Mouse (Mus musculus) liver, postnatal 0 days (tissue): ENCODE results near the gene Slx1b. TPM values are rescaled to one million over a fixed set of nuclear protein-coding genes. Genes with fewer than 3 reads are reported as not detected.
A peak's percentile ranks its signal among the peaks of the same experiment; 100 is the strongest.

Experiments used
- ATAC-seq: fragments of 200-750 bp; cut with Nextera tagmentation; 2 replicates; pipeline ENCODE4 v1.8.0; 2017; ENCODE audit warnings: mild to moderate bottlenecking, moderate library complexity
- DNase-seq: peaks from one replicate; pipeline ENCODE4 v3.0.0-alpha.2; 2016
- H3K27ac ChIP-seq: fragments of 300-500 bp; sonication (generic); 2 replicates; pipeline ENCODE4 v1.5.1; 2014; ENCODE audit warnings: antibody characterized with exemption, moderate library complexity, mild to moderate bottlenecking, low read depth
- H3K27me3 ChIP-seq: fragments of 300-500 bp; sonication (generic); 2 replicates; pipeline ENCODE4 v1.6.1; 2014; ENCODE audit warnings: low read length, control low read depth, mixed read lengths; ENCODE audit not compliant: insufficient read depth
- H3K36me3 ChIP-seq: fragments of 300-500 bp; sonication (generic); replicated peaks from 2 replicates; pipeline ENCODE4 v1.6.1; 2014; ENCODE audit warnings: mild to moderate bottlenecking, control low read depth, low read length, moderate library complexity, mixed read lengths; ENCODE audit not compliant: insufficient read depth
- H3K4me1 ChIP-seq: fragments of 300-500 bp; sonication (generic); 2 replicates; pipeline ENCODE4 v1.6.1; 2014; ENCODE audit warnings: antibody characterized with exemption, mild to moderate bottlenecking, control low read depth; ENCODE audit not compliant: insufficient read depth
- H3K4me2 ChIP-seq: fragments of 300-500 bp; sonication (generic); 2 replicates; pipeline ENCODE4 v1.6.1; 2014; ENCODE audit warnings: low read depth, mild to moderate bottlenecking, low read length, moderate library complexity, mixed read lengths
- H3K4me3 ChIP-seq: fragments of 300-500 bp; sonication (generic); 2 replicates; pipeline ENCODE4 v1.5.1; 2014; ENCODE audit warnings: low read depth, low read length
- H3K9ac ChIP-seq: fragments of 300-500 bp; sonication (generic); replicated peaks from 2 replicates; pipeline ENCODE4 v1.6.1; 2014; ENCODE audit warnings: mild to moderate bottlenecking, moderate library complexity
- H3K9me3 ChIP-seq: fragments of 300-500 bp; sonication (generic); 2 replicates; pipeline ENCODE4 v1.6.1; 2016; ENCODE audit warnings: mild to moderate bottlenecking, control low read depth, low read length, mixed read lengths
- CTCF ChIP-seq: sonication (generic); IDR thresholded peaks from 2 replicates; pipeline ENCODE4 v1.5.1; 2016; ENCODE audit warnings: antibody characterized with exemption, low read depth
- EP300 ChIP-seq: IDR thresholded peaks from 2 replicates; pipeline ENCODE4 v1.6.1; 2016; ENCODE audit warnings: antibody characterized with exemption, low read depth, mild to moderate bottlenecking
- WGBS: fragments of 180-500 bp; shearing (Covaris S2); extraction: QIAGEN DNeasy Blood & Tissue Kit; methylation state at CpG from one replicate; pipeline ENCODE4 v1.1.7; 2014; ENCODE audit not compliant: insufficient replicate concordance; 5-methylcytosine and 5-hydroxymethylcytosine counted together
- polyA plus RNA-seq: library from polyadenylated mRNA; unstranded; fragments of >200 nt; fragmentation: Nextera tagmentation; extraction: Ambion mirVana; gene quantifications from 2 replicates; pipeline ENCODE4 v1.2.1, GENCODE M21; 2015

Gene Slx1b
- polyA plus RNA-seq, 1 experiment from 2014 or later: 3.7 TPM

DNA sequence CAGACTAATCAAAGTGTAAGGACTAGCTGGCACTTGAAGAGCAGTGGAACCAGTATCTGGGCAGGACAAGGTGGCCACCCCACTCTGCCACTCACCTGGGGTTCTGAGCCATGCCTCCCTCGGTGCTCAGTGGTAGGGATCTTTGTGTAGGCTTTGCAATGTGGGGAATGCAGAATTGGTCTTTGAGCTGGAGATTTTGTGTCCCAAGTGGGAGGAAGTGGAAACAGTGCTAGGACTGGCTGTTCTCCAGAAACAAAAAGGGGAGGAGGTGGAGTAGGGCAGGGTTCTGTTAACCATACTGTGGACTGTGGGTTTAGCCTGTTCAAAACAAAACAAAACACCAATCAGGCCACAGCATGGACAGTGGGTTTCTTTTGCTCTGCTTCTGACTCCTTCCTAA is 19.4 kb downstream of the Slx1b start, which contains the start of gene Sult1a1:
Gene Sult1a1, minus strand, starts transcription at position 226 of the 400 bp plus-strand sequence.
- Histone ChIP-seq H3K9ac (peak within 1 kb of the TSS; percentile 54), H3K9me3 (no peaks in the 10 kb centered on the region), H3K4me2 (peak within 1 kb of the TSS; percentile 56), H3K27me3 (no peaks in the 10 kb centered on the region), H3K27ac (peak within 1 kb of the TSS; percentile 91), H3K36me3 (peaks cover 23% of the 10 kb centered on the region), H3K4me3 (peak within 1 kb of the TSS; percentile 37), H3K4me1 (peaks cover 23% of the 10 kb centered on the region)
- ATAC-seq (peak; percentile 87), DNase-seq (peak; percentile 63)
- TF ChIP-seq EP300 (peak; percentile 82), CTCF (no peak)
- WGBS: 27% methylated on average over 1 of the region's 1 CpGs

DNA sequence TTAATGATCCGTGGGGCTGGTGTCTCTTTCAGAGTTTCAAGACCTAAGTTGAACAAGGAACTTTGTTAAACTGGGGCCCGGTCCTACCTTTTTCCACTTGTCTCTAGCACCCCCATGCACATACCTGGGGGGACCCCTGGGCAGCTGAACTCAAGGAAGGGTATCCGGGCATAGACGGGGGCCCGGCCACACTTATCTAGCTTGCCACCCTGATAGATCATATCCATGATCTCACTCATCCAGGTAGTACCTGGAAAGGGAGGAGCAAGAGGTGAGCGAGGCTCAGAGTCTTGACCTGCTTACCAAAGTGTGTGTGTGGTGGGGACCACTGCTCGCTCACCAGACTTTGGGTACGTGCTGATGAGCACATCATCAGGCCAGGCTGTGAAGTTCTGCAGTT is 20.5 kb downstream of the Slx1b start:
- 82% methylated on average over 8 of the region's 8 CpGs for WGBS
- DNase-seq: peak; percentile 15
- peaks cover 24% of the 10 kb centered on the region for H3K4me1 ChIP-seq
- H3K27ac ChIP-seq: peak overlapping the region; percentile 91
- peak overlapping the region; percentile 37 for H3K4me3 ChIP-seq
- peaks cover 28% of the 10 kb centered on the region for H3K36me3 ChIP-seq
- H3K27me3 ChIP-seq: no peaks in the 10 kb centered on the region
- H3K4me2 ChIP-seq: peak overlapping the region; percentile 56
- no peak for TF ChIP-seq CTCF
- TF ChIP-seq EP300: no peak
- H3K9me3 ChIP-seq: no peaks in the 10 kb centered on the region
- ATAC-seq: no peak
- H3K9ac ChIP-seq: peak overlapping the region; percentile 54

DNA sequence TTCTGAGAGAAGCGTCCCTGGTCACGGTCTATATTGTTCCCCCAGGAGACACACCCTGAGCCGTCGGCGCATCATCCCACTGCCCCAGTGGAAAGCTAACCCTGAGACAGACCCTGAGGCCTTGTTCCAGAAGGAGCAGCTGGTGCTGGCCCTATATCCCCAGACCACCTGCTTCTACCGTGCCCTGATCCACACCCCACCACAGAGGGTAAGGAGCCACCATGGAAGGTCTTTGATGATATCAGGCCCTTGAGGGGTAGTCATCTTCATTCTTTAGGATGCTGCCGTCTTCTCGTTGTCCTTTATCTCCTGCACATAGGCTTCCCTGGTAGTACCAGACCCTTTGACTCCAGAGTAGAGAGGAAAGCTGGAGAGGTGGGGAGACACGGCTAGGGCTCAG is 23.5 kb downstream of the Slx1b start:
- Histone ChIP-seq H3K27me3 (no peaks in the 10 kb centered on the region), H3K4me3 (no peak overlapping the region), H3K4me1 (peaks cover 31% of the 10 kb centered on the region), H3K4me2 (no peak overlapping the region), H3K36me3 (peaks cover 32% of the 10 kb centered on the region), H3K27ac (no peak overlapping the region), H3K9me3 (no peaks in the 10 kb centered on the region), H3K9ac (no peak overlapping the region)
- WGBS: 86% methylated on average over 9 of the region's 9 CpGs
- TF ChIP-seq EP300 (no peak), CTCF (no peak)
- DNase-seq (no peak), ATAC-seq (no peak)

DNA sequence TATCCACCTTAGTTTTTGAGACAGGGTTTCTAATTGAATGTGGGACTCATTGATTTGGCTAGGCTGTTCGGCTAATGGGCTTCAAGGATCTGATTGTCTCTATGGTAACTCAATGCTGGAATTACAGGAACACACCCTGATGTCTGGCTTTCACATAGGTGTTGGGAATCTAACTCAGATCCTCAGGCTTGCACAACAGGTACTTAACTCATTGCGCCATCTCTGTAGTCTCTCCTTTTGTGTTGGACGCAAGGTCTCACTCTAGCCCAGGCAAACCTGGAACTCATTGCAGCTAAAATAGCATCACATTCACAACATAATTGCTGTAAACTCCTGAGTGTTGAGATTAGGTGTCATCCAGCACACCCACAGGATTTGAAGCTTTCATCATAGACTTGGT is 25.4 kb downstream of the Slx1b start:
- no peak for DNase-seq
- 71% methylated on average over 3 of the region's 3 CpGs for whole genome bisulfite sequencing
- Histone ChIP-seq H3K9me3 (no peaks in the 10 kb centered on the region), H3K36me3 (peaks cover 36% of the 10 kb centered on the region), H3K9ac (no peak overlapping the region), H3K4me2 (no peak overlapping the region), H3K4me3 (no peak overlapping the region), H3K4me1 (peaks cover 21% of the 10 kb centered on the region), H3K27me3 (no peaks in the 10 kb centered on the region), H3K27ac (peak overlapping the region; percentile 36; the same call in 1 of the 2 replicates)
- ATAC-seq: peak; percentile 32; the same call in 1 of the 2 replicates
- TF ChIP-seq EP300 (no peak), CTCF (no peak)

DNA sequence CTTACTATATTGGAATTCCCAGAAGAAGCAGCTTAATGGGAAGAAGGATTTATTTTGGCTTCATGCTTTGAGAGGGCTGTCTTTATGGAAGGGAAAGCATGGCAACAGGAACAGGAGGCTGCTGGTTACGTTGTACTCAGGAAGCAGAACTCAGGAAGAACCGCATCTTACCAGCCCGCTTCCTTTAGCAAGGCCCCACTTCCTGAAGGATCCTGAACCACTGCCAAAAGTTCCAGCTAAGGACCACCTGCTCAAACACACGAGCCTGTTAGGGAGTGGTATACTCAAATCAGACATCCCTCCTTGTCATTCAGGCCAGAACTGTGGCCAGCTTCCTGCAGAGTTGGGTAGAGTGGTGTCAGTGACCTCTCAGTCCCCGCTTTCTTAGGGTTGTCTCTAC is 27.1 kb downstream of the Slx1b start:
- H3K4me2 ChIP-seq: no peak overlapping the region
- peaks cover 39% of the 10 kb centered on the region for H3K36me3 ChIP-seq
- H3K9me3 ChIP-seq: no peaks in the 10 kb centered on the region
- no peaks in the 10 kb centered on the region for H3K27me3 ChIP-seq
- H3K9ac ChIP-seq: no peak overlapping the region
- ATAC-seq (no peak), DNase-seq (no peak)
- WGBS: 50% methylated on average over 5 of the region's 5 CpGs
- no peak overlapping the region for H3K4me3 ChIP-seq
- H3K27ac ChIP-seq: peak overlapping the region; percentile 58
- TF ChIP-seq CTCF (no peak), EP300 (no peak)
- peaks cover 16% of the 10 kb centered on the region for H3K4me1 ChIP-seq

DNA sequence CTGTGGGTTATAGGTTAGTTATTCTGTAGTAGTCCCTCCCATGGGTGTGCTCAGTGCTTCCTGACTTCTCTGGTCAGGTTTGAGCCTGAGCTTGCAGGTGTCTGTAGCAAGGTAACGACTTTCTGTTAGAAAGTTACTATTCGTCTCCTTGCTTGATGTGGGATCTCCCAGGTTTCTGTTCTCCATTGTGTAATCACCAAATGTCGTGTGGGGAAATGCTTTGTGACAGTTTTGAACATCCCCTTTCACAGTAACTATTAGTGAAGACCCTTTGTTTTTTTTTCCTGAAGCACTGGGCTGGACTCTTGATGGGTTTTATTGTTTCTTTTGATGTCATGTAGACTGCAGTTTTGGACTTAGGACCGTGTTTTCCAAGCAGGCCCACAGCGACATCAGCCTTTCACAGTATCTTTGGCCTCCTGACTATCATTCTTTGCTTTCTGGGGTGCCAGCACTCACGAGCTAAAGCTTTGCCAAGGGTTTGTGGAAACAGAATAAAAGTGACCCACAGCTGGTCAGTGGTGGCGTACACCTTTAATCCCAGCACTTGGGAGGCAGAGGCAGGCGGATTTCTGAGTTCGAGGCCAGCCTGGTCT is 28.0 kb downstream of the Slx1b start:
- 64% methylated on average over 9 of the region's 9 CpGs for WGBS
- Histone ChIP-seq H3K4me1 (peaks cover 16% of the 10 kb centered on the region), H3K4me3 (no peak overlapping the region), H3K27ac (peak overlapping the region; percentile 58), H3K27me3 (no peaks in the 10 kb centered on the region), H3K36me3 (peaks cover 34% of the 10 kb centered on the region), H3K9ac (no peak overlapping the region), H3K4me2 (no peak overlapping the region), H3K9me3 (no peaks in the 10 kb centered on the region)
- TF ChIP-seq CTCF (no peak), EP300 (no peak)
- ATAC-seq: no peak
- DNase-seq: no peak
